Mouse (Mus musculus) heart, postnatal 0 days (tissue): ENCODE measurements around the gene Plpp7. TPM values are rescaled to one million over a fixed set of nuclear protein-coding genes. Genes with fewer than 3 reads are reported as not detected.
A peak's percentile ranks its signal among the peaks of the same experiment; 100 is the strongest.

Experiments
- ATAC-seq: fragments of 200-750 bp; cut with Nextera tagmentation; 2 replicates; pipeline ENCODE4 v1.8.0; 2017; ENCODE audit warnings: low read depth, moderate number of reproducible peaks, moderate library complexity; ENCODE audit not compliant: insufficient read depth
- DNase-seq: peaks from one replicate; pipeline ENCODE4 v3.0.0-alpha.2; 2016; ENCODE audit warnings: low spot score
- H3K27ac ChIP-seq: fragments of 300-500 bp; sonication (generic); 2 replicates; pipeline ENCODE4 v1.5.1; 2014; ENCODE audit warnings: low read depth, mild to moderate bottlenecking
- H3K27me3 ChIP-seq: fragments of 300-500 bp; sonication (generic); 2 replicates; pipeline ENCODE4 v1.6.1; 2014; ENCODE audit warnings: low read length, mixed read lengths; ENCODE audit not compliant: control insufficient read depth, insufficient read depth
- H3K36me3 ChIP-seq: fragments of 300-500 bp; sonication (generic); replicated peaks from 2 replicates; pipeline ENCODE4 v1.6.1; 2014; ENCODE audit warnings: low read length, mixed read lengths; ENCODE audit not compliant: control insufficient read depth, insufficient read depth
- H3K4me1 ChIP-seq: fragments of 300-500 bp; sonication (generic); 2 replicates; pipeline ENCODE4 v1.6.1; 2014; ENCODE audit warnings: antibody characterized with exemption; ENCODE audit not compliant: control insufficient read depth, insufficient read depth
- H3K4me2 ChIP-seq: fragments of 300-500 bp; sonication (generic); 2 replicates; pipeline ENCODE4 v1.6.1; 2014; ENCODE audit warnings: low read depth, mild to moderate bottlenecking, low read length, moderate library complexity
- H3K4me3 ChIP-seq: fragments of 300-500 bp; sonication (generic); 2 replicates; pipeline ENCODE4 v1.5.1; 2014; ENCODE audit warnings: low read depth, low read length
- H3K9ac ChIP-seq: fragments of 300-500 bp; sonication (generic); replicated peaks from 2 replicates; pipeline ENCODE4 v1.6.1; 2014; ENCODE audit warnings: low read depth, low read length, mixed read lengths
- H3K9me3 ChIP-seq: fragments of 300-500 bp; sonication (generic); replicated peaks from 2 replicates; pipeline ENCODE4 v1.6.1; 2016; ENCODE audit warnings: low read length; ENCODE audit not compliant: control insufficient read depth
- CTCF ChIP-seq: IDR thresholded peaks from 2 replicates; pipeline ENCODE4 v1.5.1; 2016; ENCODE audit warnings: antibody characterized with exemption, control low read depth, low read depth
- EP300 ChIP-seq: IDR thresholded peaks from 2 replicates; pipeline ENCODE4 v1.6.1; 2016; ENCODE audit warnings: antibody characterized with exemption, low read depth
- WGBS: fragments of 180-500 bp; shearing (Covaris S2); extraction: QIAGEN DNeasy Blood & Tissue Kit; methylation state at CpG from one replicate; pipeline ENCODE4 v1.1.7; 2014; 5-methylcytosine and 5-hydroxymethylcytosine counted together
- polyA plus RNA-seq: library from polyadenylated mRNA; unstranded; fragments of >200 nt; fragmentation: Nextera tagmentation; extraction: Ambion mirVana; gene quantifications from 2 replicates; pipeline ENCODE4 v1.2.1, GENCODE M21; 2015
- total RNA-seq: library from RNA; depleted of rRNA; stranded (reverse); fragments of >200 nt; gene quantifications from 2 replicates; pipeline ENCODE4 v1.2.3, GENCODE M21; 2014; ENCODE audit warnings: low replicate concordance

Gene Plpp7
- total and polyA plus RNA-seq, 2 experiments from 2014 or later = 24.0 to 56.3 TPM

GRCm38 (mm10) chr2:32105117-32105913 is 10.0 kb downstream of the Plpp7 start:
- 0 out of 2 replicates have a peak overlapping the region, but pooled peaks have one; percentile 9 for H3K9ac ChIP-seq
- H3K4me1 ChIP-seq = peaks cover 26% of the 10 kb centered on the region
- 33% methylated on average over 16 of the region's 16 CpGs for WGBS
- TF ChIP-seq EP300 = no peak
- TF ChIP-seq CTCF = no peak
- H3K27ac ChIP-seq = peak overlapping the region; percentile 85
- ATAC-seq = peak; percentile 87
- no peak overlapping the region for H3K4me2 ChIP-seq
- no peak overlapping the region for H3K4me3 ChIP-seq
- H3K27me3 ChIP-seq = no peaks in the 10 kb centered on the region
- H3K36me3 ChIP-seq = peaks cover 13% of the 10 kb centered on the region
- DNase-seq = peak; percentile 77
- no peaks in the 10 kb centered on the region for H3K9me3 ChIP-seq

GRCm38 (mm10) chr2:32105930-32106329 is 10.6 kb downstream of the Plpp7 start:
- no peaks in the 10 kb centered on the region for H3K27me3 ChIP-seq
- peak overlapping the region; percentile 85 for H3K27ac ChIP-seq
- peaks cover 11% of the 10 kb centered on the region for H3K36me3 ChIP-seq
- DNase-seq = no peak
- H3K4me2 ChIP-seq = no peak overlapping the region
- H3K4me3 ChIP-seq = no peak overlapping the region
- H3K9me3 ChIP-seq = no peaks in the 10 kb centered on the region
- TF ChIP-seq CTCF (no peak), EP300 (no peak)
- 77% methylated on average over 7 of the region's 7 CpGs for WGBS
- H3K9ac ChIP-seq = 0 out of 2 replicates have a peak overlapping the region, but pooled peaks have one; percentile 9
- no peak for ATAC-seq
- peaks cover 26% of the 10 kb centered on the region for H3K4me1 ChIP-seq

GRCm38 (mm10) chr2:32111268-32111667 is 15.9 kb downstream of the Plpp7 start:
- Histone ChIP-seq H3K4me1 (0 out of 2 replicates have a peak, but pooled peaks cover 4% of the 10 kb centered on the region), H3K4me3 (no peak overlapping the region), H3K36me3 (peaks cover 11% of the 10 kb centered on the region), H3K27ac (no peak overlapping the region), H3K9ac (no peak overlapping the region), H3K27me3 (no peaks in the 10 kb centered on the region), H3K9me3 (no peaks in the 10 kb centered on the region), H3K4me2 (no peak overlapping the region)
- ATAC-seq = no peak
- WGBS = 94% methylated on average over 1 of the region's 1 CpGs
- no peak for TF ChIP-seq EP300
- no peak for TF ChIP-seq CTCF
- no peak for DNase-seq

- WGBS = 64% methylated on average over 2 of the region's 2 CpGs
- no peak for DNase-seq
- peaks cover 11% of the 10 kb centered on the region for H3K36me3 ChIP-seq
- H3K4me3 ChIP-seq = no peak overlapping the region
- H3K27ac ChIP-seq = no peak overlapping the region
- H3K9ac ChIP-seq = no peak overlapping the region
- no peak overlapping the region for H3K4me2 ChIP-seq
- ATAC-seq = no peak
- no peaks in the 10 kb centered on the region for H3K4me1 ChIP-seq
- H3K9me3 ChIP-seq = no peaks in the 10 kb centered on the region
- no peak for TF ChIP-seq EP300
- no peak for TF ChIP-seq CTCF
- no peaks in the 10 kb centered on the region for H3K27me3 ChIP-seq
Measured at GRCm38 (mm10) chr2:32112548-32112947, 17.2 kb downstream of the Plpp7 start.

GRCm38 (mm10) chr2:32115851-32116268 is 20.5 kb downstream of the Plpp7 start:
- no peaks in the 10 kb centered on the region for H3K4me1 ChIP-seq
- no peak overlapping the region for H3K27ac ChIP-seq
- no peak overlapping the region for H3K4me3 ChIP-seq
- no peaks in the 10 kb centered on the region for H3K36me3 ChIP-seq
- ATAC-seq = no peak
- TF ChIP-seq CTCF = no peak
- no peaks in the 10 kb centered on the region for H3K27me3 ChIP-seq
- 79% methylated on average over 4 of the region's 4 CpGs for WGBS
- H3K9me3 ChIP-seq = no peaks in the 10 kb centered on the region
- no peak for DNase-seq
- no peak overlapping the region for H3K9ac ChIP-seq
- H3K4me2 ChIP-seq = no peak overlapping the region
